Mouse (Mus musculus) midbrain, embryonic 15.5 days (tissue): ENCODE measurements around the gene Pex26. TPM values are rescaled to one million over a fixed set of nuclear protein-coding genes. Genes with fewer than 3 reads are reported as not detected.

ENCODE experiments used
- ATAC-seq: fragments of 200-750 bp; cut with Nextera tagmentation; replicated peaks from 2 replicates; pipeline ENCODE4 v1.8.0; 2017; ENCODE audit warnings: moderate TSS enrichment
- H3K27ac ChIP-seq: fragments of 300-500 bp; sonication (generic); 2 replicates; pipeline ENCODE4 v1.5.1; 2015; ENCODE audit warnings: mild to moderate bottlenecking, inconsistent platforms
- H3K27me3 ChIP-seq: fragments of 300-500 bp; sonication (generic); replicated peaks from 2 replicates; pipeline ENCODE4 v1.6.1; 2015; ENCODE audit warnings: inconsistent platforms
- H3K36me3 ChIP-seq: fragments of 300-500 bp; sonication (generic); replicated peaks from 2 replicates; pipeline ENCODE4 v1.6.1; 2015; ENCODE audit warnings: inconsistent platforms
- H3K4me1 ChIP-seq: fragments of 300-500 bp; sonication (generic); 2 replicates; pipeline ENCODE4 v1.6.1; 2015; ENCODE audit warnings: inconsistent platforms
- H3K4me2 ChIP-seq: fragments of 300-500 bp; sonication (generic); 2 replicates; pipeline ENCODE4 v1.6.1; 2015; ENCODE audit warnings: inconsistent platforms, mild to moderate bottlenecking, moderate library complexity
- H3K4me3 ChIP-seq: fragments of 300-500 bp; sonication (generic); 2 replicates; pipeline ENCODE4 v1.5.1; 2015; ENCODE audit warnings: mild to moderate bottlenecking, inconsistent platforms
- H3K9ac ChIP-seq: fragments of 300-500 bp; sonication (generic); 2 replicates; pipeline ENCODE4 v1.6.1; 2015; ENCODE audit warnings: mild to moderate bottlenecking, inconsistent platforms
- H3K9me3 ChIP-seq: fragments of 300-500 bp; sonication (generic); 2 replicates; pipeline ENCODE4 v1.6.1; 2016; ENCODE audit warnings: inconsistent platforms
- WGBS: fragments of 180-500 bp; shearing (Covaris S2); methylation state at CpG from one replicate; pipeline ENCODE4 v1.1.7; 2015; ENCODE audit warnings: mixed read lengths; 5-methylcytosine and 5-hydroxymethylcytosine counted together
- polyA plus RNA-seq: library from polyadenylated mRNA; unstranded; fragments of >200 nt; fragmentation: Nextera tagmentation; extraction: Ambion mirVana; gene quantifications from 2 replicates; pipeline ENCODE4 v1.2.1, GENCODE M21; 2015

The Pex26 gene
- polyA plus RNA-seq, 1 experiment from 2014 or later, result 20.4 TPM

GRCm38 (mm10) chr6:121214221-121214620 lies 30.8 kb downstream of the Pex26 start:
- H3K4me3 ChIP-seq, result no peak overlapping the region
- H3K36me3 ChIP-seq, result no peaks in the 10 kb centered on the region
- WGBS, result 89% methylated on average over 5 of the region's 5 CpGs
- no peaks in the 10 kb centered on the region for H3K9me3 ChIP-seq
- H3K4me2 ChIP-seq, result no peak overlapping the region
- no peak overlapping the region for H3K9ac ChIP-seq
- H3K27ac ChIP-seq, result no peak overlapping the region
- H3K27me3 ChIP-seq, result 0 out of 2 replicates have a peak, but pooled peaks cover 15% of the 10 kb centered on the region
- no peak for ATAC-seq
- H3K4me1 ChIP-seq, result peaks cover 16% of the 10 kb centered on the region

- no peak overlapping the region for H3K4me2 ChIP-seq
- ATAC-seq, result no peak
- H3K27ac ChIP-seq, result no peak overlapping the region
- no peak overlapping the region for H3K9ac ChIP-seq
- no peaks in the 10 kb centered on the region for H3K9me3 ChIP-seq
- H3K4me3 ChIP-seq, result no peak overlapping the region
- no peaks in the 10 kb centered on the region for H3K36me3 ChIP-seq
- 91% methylated on average over 8 of the region's 8 CpGs for WGBS
- H3K4me1 ChIP-seq, result peaks cover 16% of the 10 kb centered on the region
- 0 out of 2 replicates have a peak, but pooled peaks cover 10% of the 10 kb centered on the region for H3K27me3 ChIP-seq
Measured at GRCm38 (mm10) chr6:121214667-121215330, 31.3 kb downstream of the Pex26 start.

GRCm38 (mm10) chr6:121215336-121215735 lies 31.9 kb downstream of the Pex26 start:
- 69% methylated on average over 5 of the region's 5 CpGs for WGBS
- ATAC-seq, result no peak
- Histone ChIP-seq H3K4me1 (peaks cover 14% of the 10 kb centered on the region), H3K9me3 (no peaks in the 10 kb centered on the region), H3K4me2 (no peak overlapping the region), H3K9ac (no peak overlapping the region), H3K36me3 (no peaks in the 10 kb centered on the region), H3K27me3 (0 out of 2 replicates have a peak, but pooled peaks cover 9% of the 10 kb centered on the region), H3K27ac (no peak overlapping the region), H3K4me3 (no peak overlapping the region)

GRCm38 (mm10) chr6:121215896-121216295 lies 32.4 kb downstream of the Pex26 start:
- 79% methylated on average over 6 of the region's 6 CpGs for WGBS
- Histone ChIP-seq H3K4me3 (no peak overlapping the region), H3K9ac (no peak overlapping the region), H3K4me2 (no peak overlapping the region), H3K27me3 (0 out of 2 replicates have a peak, but pooled peaks cover 9% of the 10 kb centered on the region), H3K36me3 (no peaks in the 10 kb centered on the region), H3K9me3 (no peaks in the 10 kb centered on the region), H3K4me1 (peaks cover 8% of the 10 kb centered on the region), H3K27ac (no peak overlapping the region)
- no peak for ATAC-seq

GRCm38 (mm10) chr6:121216589-121217255 lies 33.3 kb downstream of the Pex26 start:
- WGBS, result 85% methylated on average over 5 of the region's 5 CpGs
- H3K27me3 ChIP-seq, result 0 out of 2 replicates have a peak, but pooled peaks cover 3% of the 10 kb centered on the region
- no peak overlapping the region for H3K4me3 ChIP-seq
- no peak overlapping the region for H3K4me2 ChIP-seq
- no peak for ATAC-seq
- H3K27ac ChIP-seq, result no peak overlapping the region
- H3K9me3 ChIP-seq, result no peaks in the 10 kb centered on the region
- peaks cover under 1% of the 10 kb centered on the region; the same call in 1 of the 2 replicates for H3K4me1 ChIP-seq
- H3K36me3 ChIP-seq, result no peaks in the 10 kb centered on the region
- no peak overlapping the region for H3K9ac ChIP-seq

GRCm38 (mm10) chr6:121218002-121218401 lies 34.5 kb downstream of the Pex26 start:
- WGBS, result 92% methylated on average over 7 of the region's 7 CpGs
- Histone ChIP-seq H3K36me3 (no peaks in the 10 kb centered on the region), H3K27me3 (no peaks in the 10 kb centered on the region), H3K9me3 (no peaks in the 10 kb centered on the region), H3K4me3 (no peak overlapping the region), H3K4me2 (no peak overlapping the region), H3K9ac (no peak overlapping the region), H3K4me1 (no peaks in the 10 kb centered on the region), H3K27ac (no peak overlapping the region)
- no peak for ATAC-seq

- ATAC-seq, result no peak
- WGBS, result 82% methylated on average over 4 of the region's 4 CpGs
- H3K4me1 ChIP-seq, result no peaks in the 10 kb centered on the region
- H3K4me3 ChIP-seq, result no peak overlapping the region
- H3K27ac ChIP-seq, result no peak overlapping the region
- no peaks in the 10 kb centered on the region for H3K36me3 ChIP-seq
- no peak overlapping the region for H3K9ac ChIP-seq
- H3K27me3 ChIP-seq, result no peaks in the 10 kb centered on the region
- no peaks in the 10 kb centered on the region for H3K9me3 ChIP-seq
- no peak overlapping the region for H3K4me2 ChIP-seq
Measured at GRCm38 (mm10) chr6:121219406-121219805, 35.9 kb downstream of the Pex26 start.

GRCm38 (mm10) chr6:121220181-121220580 lies 36.7 kb downstream of the Pex26 start:
- Histone ChIP-seq H3K4me2 (no peak overlapping the region), H3K9ac (no peak overlapping the region), H3K27ac (no peak overlapping the region), H3K36me3 (no peaks in the 10 kb centered on the region), H3K27me3 (no peaks in the 10 kb centered on the region), H3K4me1 (no peaks in the 10 kb centered on the region), H3K4me3 (no peak overlapping the region), H3K9me3 (no peaks in the 10 kb centered on the region)
- 93% methylated on average over 10 of the region's 10 CpGs for WGBS
- ATAC-seq, result no peak

GRCm38 (mm10) chr6:121221876-121222597 lies 38.6 kb downstream of the Pex26 start:
- Histone ChIP-seq H3K9me3 (no peaks in the 10 kb centered on the region), H3K4me3 (no peak overlapping the region), H3K9ac (no peak overlapping the region), H3K27me3 (no peaks in the 10 kb centered on the region), H3K4me2 (no peak overlapping the region), H3K4me1 (no peaks in the 10 kb centered on the region), H3K27ac (no peak overlapping the region), H3K36me3 (no peaks in the 10 kb centered on the region)
- WGBS, result 82% methylated on average over 8 of the region's 8 CpGs
- ATAC-seq, result no peak

GRCm38 (mm10) chr6:121223001-121223400 lies 39.5 kb downstream of the Pex26 start:
- H3K9me3 ChIP-seq, result no peaks in the 10 kb centered on the region
- no peak for ATAC-seq
- H3K27ac ChIP-seq, result no peak overlapping the region
- 95% methylated on average over 14 of the region's 14 CpGs for WGBS
- H3K4me3 ChIP-seq, result no peak overlapping the region
- no peaks in the 10 kb centered on the region for H3K36me3 ChIP-seq
- H3K4me2 ChIP-seq, result no peak overlapping the region
- no peaks in the 10 kb centered on the region for H3K4me1 ChIP-seq
- H3K27me3 ChIP-seq, result no peaks in the 10 kb centered on the region
- no peak overlapping the region for H3K9ac ChIP-seq

- Histone ChIP-seq H3K9me3 (no peaks in the 10 kb centered on the region), H3K4me1 (no peaks in the 10 kb centered on the region), H3K4me2 (no peak overlapping the region), H3K9ac (no peak overlapping the region), H3K36me3 (no peaks in the 10 kb centered on the region), H3K4me3 (no peak overlapping the region), H3K27me3 (no peaks in the 10 kb centered on the region), H3K27ac (no peak overlapping the region)
- no peak for ATAC-seq
- whole genome bisulfite sequencing, result 78% methylated on average over 5 of the region's 5 CpGs
Measured at GRCm38 (mm10) chr6:121224067-121224466, 40.6 kb downstream of the Pex26 start.

GRCm38 (mm10) chr6:121224993-121225392 lies 41.5 kb downstream of the Pex26 start:
- Histone ChIP-seq H3K9me3 (no peaks in the 10 kb centered on the region), H3K4me2 (no peak overlapping the region), H3K4me3 (no peak overlapping the region), H3K9ac (no peak overlapping the region), H3K27ac (no peak overlapping the region), H3K27me3 (no peaks in the 10 kb centered on the region), H3K4me1 (no peaks in the 10 kb centered on the region), H3K36me3 (no peaks in the 10 kb centered on the region)
- WGBS, result 46% methylated on average over 6 of the region's 6 CpGs
- no peak for ATAC-seq
